Mouse (Mus musculus) midbrain, embryonic 11.5 days (tissue): Measurements from ENCODE around the gene Traf2. TPM values are rescaled to one million over a fixed set of nuclear protein-coding genes. Genes with fewer than 3 reads are reported as not detected.

Experiments
- ATAC-seq: fragments of 200-750 bp; cut with Nextera tagmentation; 2 replicates; pipeline ENCODE4 v1.8.0; 2017; ENCODE audit warnings: moderate TSS enrichment, moderate library complexity; ENCODE audit not compliant: low FRiP score
- DNase-seq: peaks from one replicate; pipeline ENCODE4 v3.0.0; 2015; ENCODE audit warnings: low spot score; ENCODE audit errors: missing footprints
- H3K27ac ChIP-seq: fragments of 300-500 bp; sonication (generic); 2 replicates; pipeline ENCODE4 v1.5.1; 2014; ENCODE audit warnings: low read depth, low read length
- H3K27me3 ChIP-seq: fragments of 300-500 bp; sonication (generic); 2 replicates; pipeline ENCODE4 v1.6.1; 2014; ENCODE audit warnings: mild to moderate bottlenecking, low read length, moderate library complexity, mixed read lengths; ENCODE audit not compliant: control insufficient read depth, insufficient read depth
- H3K36me3 ChIP-seq: fragments of 300-500 bp; sonication (generic); 2 replicates; pipeline ENCODE4 v1.6.1; 2014; ENCODE audit warnings: mild to moderate bottlenecking, low read length, moderate library complexity, mixed read lengths; ENCODE audit not compliant: control insufficient read depth, insufficient read depth
- H3K4me1 ChIP-seq: fragments of 300-500 bp; sonication (generic); 2 replicates; pipeline ENCODE4 v1.6.1; 2014; ENCODE audit warnings: low read length; ENCODE audit not compliant: control insufficient read depth, insufficient read depth
- H3K4me2 ChIP-seq: fragments of 300-500 bp; sonication (generic); 2 replicates; pipeline ENCODE4 v1.6.1; 2014; ENCODE audit warnings: mild to moderate bottlenecking, moderate library complexity
- H3K4me3 ChIP-seq: fragments of 300-500 bp; sonication (generic); 2 replicates; pipeline ENCODE4 v1.5.1; 2014; ENCODE audit warnings: low read depth, low read length
- H3K9ac ChIP-seq: fragments of 300-500 bp; sonication (generic); 2 replicates; pipeline ENCODE4 v1.6.1; 2014; ENCODE audit warnings: low read length
- H3K9me3 ChIP-seq: fragments of 300-500 bp; sonication (generic); 2 replicates; pipeline ENCODE4 v1.6.1; 2016; ENCODE audit warnings: low read length; ENCODE audit not compliant: control insufficient read depth
- WGBS: fragments of 180-500 bp; shearing (Covaris S2); extraction: QIAGEN DNeasy Blood & Tissue Kit; methylation state at CpG from one replicate; pipeline ENCODE4 v1.1.7; 2014; 5-methylcytosine and 5-hydroxymethylcytosine counted together
- polyA plus RNA-seq: library from polyadenylated mRNA; unstranded; fragments of >200 nt; fragmentation: Nextera tagmentation; extraction: Ambion mirVana; gene quantifications from 2 replicates; pipeline ENCODE4 v1.2.1, GENCODE M21; 2014

Traf2 gene
- polyA plus RNA-seq, 1 experiment from 2014 or later: 31.6 TPM

GRCm38 (mm10) chr2:25477541-25477940, 69.2 kb downstream of the Traf2 start:
- peak; percentile 51 for DNase-seq
- H3K36me3 ChIP-seq: no peaks in the 10 kb centered on the region
- H3K4me3 ChIP-seq: no peak overlapping the region
- H3K4me2 ChIP-seq: no peak overlapping the region
- no peak for ATAC-seq
- 91% methylated on average over 8 of the region's 8 CpGs for WGBS
- H3K27me3 ChIP-seq: no peaks in the 10 kb centered on the region
- H3K9me3 ChIP-seq: no peaks in the 10 kb centered on the region
- H3K9ac ChIP-seq: no peak overlapping the region
- no peaks in the 10 kb centered on the region for H3K4me1 ChIP-seq
- H3K27ac ChIP-seq: no peak overlapping the region

- no peak overlapping the region for H3K27ac ChIP-seq
- no peaks in the 10 kb centered on the region for H3K36me3 ChIP-seq
- no peak overlapping the region for H3K4me3 ChIP-seq
- 70% methylated on average over 2 of the region's 2 CpGs for WGBS
- no peaks in the 10 kb centered on the region for H3K9me3 ChIP-seq
- no peak overlapping the region for H3K9ac ChIP-seq
- ATAC-seq (no peak), DNase-seq (peak; percentile 37)
- H3K4me2 ChIP-seq: no peak overlapping the region
- H3K27me3 ChIP-seq: no peaks in the 10 kb centered on the region
- no peaks in the 10 kb centered on the region for H3K4me1 ChIP-seq
Observed at GRCm38 (mm10) chr2:25472550-25472949, 74.2 kb downstream of the Traf2 start.

GRCm38 (mm10) chr2:25469969-25470368, 76.8 kb downstream of the Traf2 start, which contains the start of gene Ptgds:
Gene Ptgds, minus strand, starts transcription at chr2:25470046.
- no peaks in the 10 kb centered on the region for H3K27me3 ChIP-seq
- no peak within 1 kb of the TSS for H3K4me3 ChIP-seq
- no peak for DNase-seq
- H3K9me3 ChIP-seq: no peaks in the 10 kb centered on the region
- no peak within 1 kb of the TSS for H3K9ac ChIP-seq
- peaks cover 5% of the 10 kb centered on the region; the same call in 1 of the 2 replicates for H3K4me1 ChIP-seq
- H3K4me2 ChIP-seq: no peak within 1 kb of the TSS
- H3K27ac ChIP-seq: no peak within 1 kb of the TSS
- no peak for ATAC-seq
- no peaks in the 10 kb centered on the region for H3K36me3 ChIP-seq
- WGBS: 68% methylated on average over 6 of the region's 6 CpGs

- no peak for DNase-seq
- no peak overlapping the region for H3K4me3 ChIP-seq
- no peak overlapping the region for H3K9ac ChIP-seq
- H3K4me2 ChIP-seq: no peak overlapping the region
- WGBS: 80% methylated on average over 10 of the region's 10 CpGs
- ATAC-seq: no peak
- no peaks in the 10 kb centered on the region for H3K36me3 ChIP-seq
- H3K27me3 ChIP-seq: no peaks in the 10 kb centered on the region
- H3K9me3 ChIP-seq: no peaks in the 10 kb centered on the region
- H3K27ac ChIP-seq: no peak overlapping the region
- H3K4me1 ChIP-seq: peaks cover 5% of the 10 kb centered on the region; the same call in 1 of the 2 replicates
Observed at GRCm38 (mm10) chr2:25468962-25469915, 77.5 kb downstream of the Traf2 start.

Other genes with a start within 250 kb of the Traf2 start
- gene Grin1, start 227.8 kb downstream of the Traf2 start, polyA plus RNA-seq: 2.4 and 2.6 TPM in 2 replicates
- 87.2 and 88.1 TPM in 2 replicates for gene Man1b1, start 214.6 kb downstream of the Traf2 start, polyA plus RNA-seq
- 15.9 and 16.0 TPM in 2 replicates for gene Dpp7, start 190.6 kb downstream of the Traf2 start, polyA plus RNA-seq
- 3.4 and 6.7 TPM in 2 replicates for gene Uap1l1, start 181.3 kb downstream of the Traf2 start, polyA plus RNA-seq
- 47.9 and 53.3 TPM in 2 replicates for gene Sapcd2, start 174.6 kb downstream of the Traf2 start, polyA plus RNA-seq
- gene Entpd2, start 151.1 kb downstream of the Traf2 start, polyA plus RNA-seq: 0.12 and 0.23 TPM in 2 replicates
- gene Npdc1, start 147.6 kb downstream of the Traf2 start, polyA plus RNA-seq: 101 and 106 TPM in 2 replicates
- gene Fut7, start 123.7 kb downstream of the Traf2 start, polyA plus RNA-seq: not detected in 2 replicates
- gene Abca2, start 118.2 kb downstream of the Traf2 start, polyA plus RNA-seq: 5.2 and 5.4 TPM in 2 replicates
- 0.18 and 0.25 TPM in 2 replicates for gene Clic3, start 90.1 kb downstream of the Traf2 start, polyA plus RNA-seq
- 21.9 and 23.2 TPM in 2 replicates for gene Paxx, start 85.8 kb downstream of the Traf2 start, polyA plus RNA-seq
- gene Ptgds, start 76.9 kb downstream of the Traf2 start, polyA plus RNA-seq: 0.26 TPM in 1 of 2 replicates, not detected in the other
- gene Lcn12, start 53.0 kb downstream of the Traf2 start, polyA plus RNA-seq: not detected in 2 replicates
- 65.9 and 66.4 TPM in 2 replicates for gene Fbxw5, start 46.2 kb downstream of the Traf2 start, polyA plus RNA-seq
- 3.6 TPM in 2 replicates for gene C8g, start 45.2 kb downstream of the Traf2 start, polyA plus RNA-seq
- 385 TPM in 2 replicates for gene Edf1, start 10.9 kb upstream of the Traf2 start, polyA plus RNA-seq
- gene Mamdc4, start 27.9 kb upstream of the Traf2 start, polyA plus RNA-seq: 1.4 and 2.2 TPM in 2 replicates
- 158 and 159 TPM in 2 replicates for gene Phpt1, start 28.3 kb upstream of the Traf2 start, polyA plus RNA-seq
- gene Ajm1, start 34.8 kb upstream of the Traf2 start, polyA plus RNA-seq: 0.07 and 0.10 TPM in 2 replicates
- gene Rabl6, start 61.6 kb upstream of the Traf2 start, polyA plus RNA-seq: 49.2 and 51.2 TPM in 2 replicates
- gene Ccdc183, start 70.7 kb upstream of the Traf2 start, polyA plus RNA-seq: 0.25 and 0.28 TPM in 2 replicates
- 17.9 and 19.1 TPM in 2 replicates for gene Tmem141, start 75.1 kb upstream of the Traf2 start, polyA plus RNA-seq
- gene Fcna, start 81.1 kb upstream of the Traf2 start, polyA plus RNA-seq: 1.3 and 1.6 TPM in 2 replicates
- not detected in 2 replicates for gene Lcn8, start 106.2 kb upstream of the Traf2 start, polyA plus RNA-seq
- gene Lcn5, start 111.0 kb upstream of the Traf2 start, polyA plus RNA-seq: not detected in 2 replicates
- gene Lcn6, start 129.8 kb upstream of the Traf2 start, polyA plus RNA-seq: not detected in 2 replicates
- not detected in 2 replicates for gene Lcn10, start 135.8 kb upstream of the Traf2 start, polyA plus RNA-seq
- not detected in 2 replicates for gene Obp2a, start 153.1 kb upstream of the Traf2 start, polyA plus RNA-seq
- gene Bmyc, start 159.8 kb upstream of the Traf2 start, polyA plus RNA-seq: 57.1 and 59.7 TPM in 2 replicates
- not detected in 2 replicates for gene Obp2b, start 190.1 kb upstream of the Traf2 start, polyA plus RNA-seq
- not detected in 2 replicates for gene Lcn3, start 218.6 kb upstream of the Traf2 start, polyA plus RNA-seq
- not detected in 2 replicates for gene Lcn11, start 230.1 kb upstream of the Traf2 start, polyA plus RNA-seq
- gene Gm13539, start 235.3 kb upstream of the Traf2 start, polyA plus RNA-seq: not detected in 2 replicates